Mouse (Mus musculus) CD4-positive naive resting alpha-beta T cell, adult 76 days (primary cell): ENCODE results near the gene Hmox1. TPM values are rescaled to one million over a fixed set of nuclear protein-coding genes. Genes with fewer than 3 reads are reported as not detected.

Source experiments
- total RNA-seq: library from RNA; stranded (reverse); gene quantifications from one replicate; pipeline ENCODE4 v1.2.4, GENCODE M21; 2023

Gene Hmox1
- total RNA-seq = 31.2 TPM

DNA sequence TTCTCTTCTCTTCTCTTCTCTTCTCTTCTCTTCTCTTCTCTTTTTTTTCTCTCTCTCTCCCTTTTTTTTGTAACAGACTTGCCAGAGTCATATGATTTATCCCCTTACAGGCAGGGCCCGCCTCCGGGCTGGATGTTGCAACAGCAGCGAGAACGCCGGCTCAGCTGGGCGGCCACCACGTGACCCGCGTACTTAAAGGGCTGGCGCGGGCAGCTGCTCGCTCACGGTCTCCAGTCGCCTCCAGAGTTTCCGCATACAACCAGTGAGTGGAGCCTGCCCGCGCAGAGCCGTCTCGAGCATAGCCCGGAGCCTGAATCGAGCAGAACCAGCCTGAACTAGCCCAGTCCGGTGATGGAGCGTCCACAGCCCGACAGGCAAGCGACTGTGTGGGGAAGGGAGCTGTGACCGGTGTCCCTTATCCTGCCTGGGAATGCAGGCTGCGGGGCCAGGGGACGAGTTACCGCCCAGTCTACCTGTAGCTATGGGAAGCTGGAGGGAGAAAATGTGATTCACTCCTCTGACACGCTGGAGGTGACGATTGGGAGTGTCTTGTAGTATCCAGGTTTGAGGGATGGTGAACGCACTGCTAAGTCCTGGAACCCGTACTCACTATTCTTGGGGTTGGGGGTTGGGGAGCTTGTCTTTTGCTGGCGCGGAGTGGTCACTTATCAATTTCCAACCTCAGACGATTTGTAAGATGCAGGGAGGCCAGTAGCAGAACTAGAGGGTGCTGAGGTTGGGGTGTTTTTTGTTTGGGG is at the start of gene Hmox1:
Gene Hmox1 (plus strand): TSS at position 223 of the 758 bp plus-strand sequence.

DNA sequence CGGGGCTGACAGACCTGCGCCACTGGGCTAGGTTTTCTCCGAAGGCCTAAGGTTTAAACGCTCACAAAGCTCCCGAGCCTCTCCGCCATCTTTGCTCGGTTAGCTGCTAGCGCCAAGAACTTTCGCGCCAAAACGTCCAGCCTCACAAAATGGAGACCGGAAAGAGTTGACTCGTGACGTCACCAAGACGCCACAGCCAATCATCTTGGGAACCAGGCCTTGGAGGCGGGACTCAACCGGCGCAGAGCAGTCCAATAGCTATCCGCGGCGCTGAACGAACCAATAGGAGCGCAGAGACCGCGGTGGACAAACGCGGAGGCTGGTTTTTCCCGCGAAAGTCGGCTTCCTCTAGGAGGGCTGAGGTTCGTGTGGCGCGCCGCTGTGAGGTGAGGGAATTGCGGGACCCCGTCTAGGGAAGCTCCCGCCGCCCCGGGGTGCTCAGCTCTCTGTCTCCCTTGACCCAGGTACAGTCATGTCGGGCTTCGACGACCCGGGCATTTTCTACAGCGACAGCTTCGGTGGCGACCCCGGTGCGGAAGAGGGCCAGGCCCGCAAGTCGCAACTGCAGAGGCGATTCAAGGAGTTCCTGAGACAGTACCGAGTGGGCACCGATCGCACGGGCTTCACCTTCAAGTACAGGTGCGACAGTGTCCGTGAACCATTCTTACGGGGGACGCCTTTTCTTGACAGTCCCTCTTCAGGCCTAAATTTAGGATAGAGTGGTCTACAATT is 16.0 kb downstream of the Hmox1 start, which contains the start of gene Mcm5:
Gene Mcm5 (plus strand): TSS at position 334 of the 732 bp plus-strand sequence.

Other genes with a start within 250 kb of the Hmox1 start
- gene Isx, start 220.4 kb upstream of the Hmox1 start, total RNA-seq = not detected
- gene Hmgxb4, start 100.3 kb upstream of the Hmox1 start, total RNA-seq = 33.1 TPM
- 28.1 TPM for gene Tom1, start 59.9 kb upstream of the Hmox1 start, total RNA-seq
- 35.5 TPM for gene Mcm5, start 15.9 kb downstream of the Hmox1 start, total RNA-seq
- gene Rasd2, start 120.3 kb downstream of the Hmox1 start, total RNA-seq = not detected